ENCODE assay signal across 25 mouse cellular contexts in the genomic region with DNA sequence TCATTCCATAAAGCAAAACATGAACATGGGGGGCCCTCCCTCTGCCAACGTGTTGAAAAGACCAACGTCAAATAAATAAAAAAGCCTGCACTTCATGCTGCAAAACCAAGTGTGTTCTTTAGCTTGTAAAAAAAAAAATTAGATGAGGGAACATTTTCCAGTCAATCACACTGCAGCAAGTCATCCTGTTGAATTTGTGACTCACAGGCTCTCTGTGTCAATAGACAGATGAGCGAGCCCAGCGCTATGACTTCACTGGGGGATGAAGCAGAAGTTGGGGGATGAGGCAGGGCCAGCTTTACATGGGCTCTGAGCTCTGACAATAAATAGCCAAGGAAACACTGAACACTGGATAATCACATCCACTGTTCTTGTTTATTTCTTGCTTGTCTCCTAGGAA. TPM values are rescaled to one million over a fixed set of nuclear protein-coding genes. Genes with fewer than 3 reads are reported as not detected.
DNase-seq lines count a peak whose midpoint lies in the region; ATAC-seq and TF ChIP-seq lines count a peak whose summit lies in the region.
"Had no signal": no experiment of that assay in that cellular context is flagged by ENCODE, and none has a peak within 500 bp of the region (broad histone marks: within the 10 kb centered on the region; RNA-seq: fewer than 3 reads in every experiment).

No protein-coding gene starts in this region.

- no peak overlapping the region for H3K27ac ChIP-seq in lung, postnatal 0 days (ENCODE audit: low read length)
- H3K27ac ChIP-seq: embryonic facial prominence, embryonic 13.5 days; forebrain, embryonic 13.5 days; gastrocnemius, adult 2 months; heart, embryonic 10.5 days; hindbrain, embryonic 14.5 days; layer of hippocampus, adult 2 months; limb, embryonic 13.5 days; liver, embryonic 12.5 days; neural tube, embryonic 12.5 days had no signal

- H3K9me3 ChIP-seq in lung, postnatal 0 days (ENCODE audit: low read length): no peaks in the 10 kb centered on the region
- H3K9me3 ChIP-seq: embryonic facial prominence, embryonic 13.5 days; forebrain, embryonic 13.5 days; heart, embryonic 10.5 days; limb, embryonic 13.5 days; liver, embryonic 12.5 days; neural tube, embryonic 12.5 days had no signal

- H3K27me3 ChIP-seq in lung, postnatal 0 days (replicated peaks; ENCODE audit: insufficient read depth, low read length): no peaks in the 10 kb centered on the region
- H3K27me3 ChIP-seq: embryonic facial prominence, embryonic 13.5 days; forebrain, embryonic 13.5 days; neural tube, embryonic 12.5 days had no signal

- no peak overlapping the region for H3K4me2 ChIP-seq in lung, postnatal 0 days (replicated peaks; ENCODE audit: low read depth, low read length)
- H3K4me2 ChIP-seq: embryonic facial prominence, embryonic 13.5 days; forebrain, embryonic 13.5 days; hindbrain, embryonic 14.5 days; limb, embryonic 13.5 days; liver, embryonic 12.5 days; neural tube, embryonic 12.5 days had no signal

- no peak for TF ChIP-seq POLR2A in lung, adult 2 months (IDR thresholded peaks at IDR 0.05; ENCODE audit: borderline replicate concordance, extremely low read depth, low read depth, low read length)

- no peak overlapping the region for H3K4me3 ChIP-seq in lung, postnatal 0 days (ENCODE audit: low read depth, low read length)
- H3K4me3 ChIP-seq in lung, adult 2 months (replicated peaks; ENCODE audit: extremely low read depth, low read depth, low read length): no peak overlapping the region
- H3K4me3 ChIP-seq: embryonic facial prominence, embryonic 13.5 days; forebrain, embryonic 13.5 days; gastrocnemius, adult 2 months; layer of hippocampus, adult 2 months; limb, embryonic 13.5 days; liver, embryonic 12.5 days; neural tube, embryonic 12.5 days had no signal

- ATAC-seq in lung, postnatal 0 days: peak; percentile 65
- ATAC-seq: forebrain, embryonic 13.5 days; inflammation-experienced regulatory T-cells, adult 6 months; liver, embryonic 12.5 days had no signal

- H3K9ac ChIP-seq in lung, postnatal 0 days (replicated peaks; ENCODE audit: low read depth): no peak overlapping the region
- H3K9ac ChIP-seq: embryonic facial prominence, embryonic 13.5 days; forebrain, embryonic 13.5 days; hindbrain, embryonic 14.5 days; limb, embryonic 13.5 days; liver, embryonic 12.5 days; neural tube, embryonic 12.5 days had no signal

- H3K4me1 ChIP-seq in lung, postnatal 0 days (ENCODE audit: insufficient read depth, low read depth, low read length): no peaks in the 10 kb centered on the region; the same call in 1 of the 2 replicates
- H3K4me1 ChIP-seq in lung, adult 2 months (ENCODE audit: control insufficient read depth, insufficient read depth, low read length): peaks cover 8% of the 10 kb centered on the region
- H3K4me1 ChIP-seq: limb, embryonic 13.5 days; liver, embryonic 12.5 days; neural tube, embryonic 12.5 days had no signal

- 42% methylated on average over 4 of the region's 4 CpGs for WGBS in lung, postnatal 0 days
- 35% methylated on average over 4 of the region's 4 CpGs for WGBS in lung, adult 2 months

- no peak for TF ChIP-seq EP300 in lung, postnatal 0 days (IDR thresholded peaks at IDR 0.05)

- peak; percentile 88 for DNase-seq in heart, adult 11 months
- DNase-seq in heart, postnatal 4 days: no peak
- no peak for DNase-seq in lung, postnatal 0 days (ENCODE audit: low spot score)
- no peak for DNase-seq in lung, adult 2 months
- peak; percentile 75 for DNase-seq in NIH3T3 (ENCODE audit: low read depth)
- no peak for DNase-seq in right cerebral cortex, postnatal 36 days (ENCODE audit: low spot score in 2 of 2)
- no peak for DNase-seq in kidney, adult 11 months
- DNase-seq: cerebellum, adult 2 months; cerebellum, postnatal 25 days; gastrocnemius, adult 2 months; heart, postnatal 36 days; kidney, postnatal 25 days; lung, adult 18-20 months; midbrain, embryonic 14.5 days; right cerebral cortex, postnatal 14 days; spleen, adult 18-20 months had no signal

- no peaks in the 10 kb centered on the region for H3K36me3 ChIP-seq in lung, postnatal 0 days (ENCODE audit: insufficient read depth, low read length)
- H3K36me3 ChIP-seq: embryonic facial prominence, embryonic 13.5 days; heart, embryonic 10.5 days; limb, embryonic 13.5 days; liver, embryonic 12.5 days; neural tube, embryonic 12.5 days had no signal

- TF ChIP-seq CTCF in lung, postnatal 0 days (IDR thresholded peaks at IDR 0.05): no peak
- no peak for TF ChIP-seq CTCF in lung, adult 2 months (IDR thresholded peaks at IDR 0.05; ENCODE audit: insufficient read depth, low read length)

RNA-seq across cellular contexts. Expression of gene Klf4, which starts 9.4 kb away (rescaled TPM):
- total RNA-seq in heart, postnatal 4 days (2021): 10 to 100 TPM; 44.3 to 44.9 TPM
- polyA plus RNA-seq in lung, postnatal 0 days (2015; fragmentation: Nextera tagmentation; extraction: Ambion mirVana): 39.1 and 43.3 TPM in 2 replicates
- 140 and 188 TPM in 2 replicates for polyA plus RNA-seq in lung, adult 2 months (2012; rRNA removed)

Comparison
In these comparisons a context has a peak if more than half of its experiments do, and no peak if none do; other contexts are left out.
1. DNase-seq: peak in heart, adult 11 months (single experiment) and NIH3T3 (single experiment); none in heart, postnatal 4 days (single experiment), lung, postnatal 0 days (single experiment), lung, adult 2 months (single experiment), right cerebral cortex, postnatal 36 days (0 of 2) and kidney, adult 11 months (single experiment).